Mouse (Mus musculus) heart, embryonic 15.5 days (tissue): ENCODE results near the gene Fbln7. TPM values are rescaled to one million over a fixed set of nuclear protein-coding genes. Genes with fewer than 3 reads are reported as not detected.
A peak's percentile ranks its signal among the peaks of the same experiment; 100 is the strongest.

ENCODE experiments used
- ATAC-seq: fragments of 200-750 bp; cut with Nextera tagmentation; replicated peaks from 2 replicates; pipeline ENCODE4 v1.8.0; 2017; ENCODE audit warnings: low read depth, moderate TSS enrichment; ENCODE audit not compliant: insufficient number of reproducible peaks, insufficient read depth, low FRiP score
- H3K27ac ChIP-seq: fragments of 300-500 bp; sonication (generic); 2 replicates; pipeline ENCODE4 v1.5.1; 2015; ENCODE audit warnings: mild to moderate bottlenecking, inconsistent platforms
- H3K27me3 ChIP-seq: fragments of 300-500 bp; sonication (generic); 2 replicates; pipeline ENCODE4 v1.6.1; 2015; ENCODE audit warnings: inconsistent platforms
- H3K36me3 ChIP-seq: fragments of 300-500 bp; sonication (generic); 2 replicates; pipeline ENCODE4 v1.6.1; 2015; ENCODE audit warnings: mild to moderate bottlenecking, inconsistent platforms
- H3K4me1 ChIP-seq: fragments of 300-500 bp; sonication (generic); replicated peaks from 2 replicates; pipeline ENCODE4 v1.6.1; 2015; ENCODE audit warnings: inconsistent platforms
- H3K4me2 ChIP-seq: fragments of 300-500 bp; sonication (generic); 2 replicates; pipeline ENCODE4 v1.6.1; 2015; ENCODE audit warnings: inconsistent platforms, mild to moderate bottlenecking, moderate library complexity
- H3K4me3 ChIP-seq: fragments of 300-500 bp; sonication (generic); 2 replicates; pipeline ENCODE4 v1.5.1; 2015; ENCODE audit warnings: mild to moderate bottlenecking, inconsistent platforms
- H3K9ac ChIP-seq: fragments of 300-500 bp; sonication (generic); 2 replicates; pipeline ENCODE4 v1.6.1; 2015; ENCODE audit warnings: mild to moderate bottlenecking, inconsistent platforms
- H3K9me3 ChIP-seq: fragments of 300-500 bp; sonication (generic); replicated peaks from 2 replicates; pipeline ENCODE4 v1.6.1; 2016; ENCODE audit warnings: inconsistent platforms
- WGBS: fragments of 180-500 bp; shearing (Covaris S2); methylation state at CpG from one replicate; pipeline ENCODE4 v1.1.7; 2015; ENCODE audit warnings: mixed read lengths; 5-methylcytosine and 5-hydroxymethylcytosine counted together
- polyA plus RNA-seq: library from polyadenylated mRNA; unstranded; fragments of >200 nt; fragmentation: Nextera tagmentation; extraction: Ambion mirVana; gene quantifications from 2 replicates; pipeline ENCODE4 v1.2.1, GENCODE M21; 2015

Gene Fbln7
- polyA plus RNA-seq, 1 experiment from 2014 or later: 1.2 TPM

- Histone ChIP-seq H3K4me2 (no peak overlapping the region), H3K27ac (no peak overlapping the region), H3K4me3 (no peak overlapping the region), H3K9ac (no peak overlapping the region), H3K9me3 (no peaks in the 10 kb centered on the region), H3K27me3 (no peaks in the 10 kb centered on the region), H3K4me1 (no peaks in the 10 kb centered on the region), H3K36me3 (no peaks in the 10 kb centered on the region)
- no peak for ATAC-seq
- WGBS: 84% methylated on average over 9 of the region's 9 CpGs
These were observed 9.5 kb downstream of the Fbln7 start for GRCm38 (mm10) chr2:128872256-128872655.

GRCm38 (mm10) chr2:128875526-128875925 lies 12.7 kb downstream of the Fbln7 start:
- no peaks in the 10 kb centered on the region for H3K27me3 ChIP-seq
- no peaks in the 10 kb centered on the region for H3K4me1 ChIP-seq
- H3K27ac ChIP-seq: no peak overlapping the region
- H3K36me3 ChIP-seq: no peaks in the 10 kb centered on the region
- H3K4me2 ChIP-seq: no peak overlapping the region
- 80% methylated on average over 8 of the region's 8 CpGs for WGBS
- no peak for ATAC-seq
- H3K9ac ChIP-seq: no peak overlapping the region
- H3K4me3 ChIP-seq: no peak overlapping the region
- H3K9me3 ChIP-seq: no peaks in the 10 kb centered on the region

DNA sequence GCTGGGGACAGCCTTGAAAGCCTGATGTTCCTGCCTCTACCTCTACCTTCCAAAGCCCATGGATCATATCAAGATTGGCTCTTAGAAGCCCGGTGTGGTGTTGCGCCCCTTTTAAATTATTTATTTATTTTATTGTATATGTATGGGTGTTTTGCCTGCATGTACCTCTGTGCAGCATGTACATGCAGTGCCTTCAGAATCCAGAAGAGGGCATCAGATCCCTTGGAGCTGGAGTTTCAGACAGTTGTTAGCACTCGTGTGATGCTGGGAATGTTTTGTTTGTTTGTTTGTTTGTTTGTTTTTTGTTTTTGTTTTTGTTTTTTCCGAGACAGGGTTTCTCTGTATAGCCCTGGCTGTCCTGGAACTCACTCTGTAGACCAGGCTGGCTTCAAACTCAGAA lies 18.5 kb downstream of the Fbln7 start:
- H3K27ac ChIP-seq: no peak overlapping the region
- no peaks in the 10 kb centered on the region for H3K9me3 ChIP-seq
- WGBS: 63% methylated on average over 4 of the region's 4 CpGs
- H3K4me2 ChIP-seq: no peak overlapping the region
- no peaks in the 10 kb centered on the region for H3K36me3 ChIP-seq
- no peak overlapping the region for H3K4me3 ChIP-seq
- no peak overlapping the region for H3K9ac ChIP-seq
- H3K4me1 ChIP-seq: no peaks in the 10 kb centered on the region
- no peaks in the 10 kb centered on the region for H3K27me3 ChIP-seq
- no peak for ATAC-seq

DNA sequence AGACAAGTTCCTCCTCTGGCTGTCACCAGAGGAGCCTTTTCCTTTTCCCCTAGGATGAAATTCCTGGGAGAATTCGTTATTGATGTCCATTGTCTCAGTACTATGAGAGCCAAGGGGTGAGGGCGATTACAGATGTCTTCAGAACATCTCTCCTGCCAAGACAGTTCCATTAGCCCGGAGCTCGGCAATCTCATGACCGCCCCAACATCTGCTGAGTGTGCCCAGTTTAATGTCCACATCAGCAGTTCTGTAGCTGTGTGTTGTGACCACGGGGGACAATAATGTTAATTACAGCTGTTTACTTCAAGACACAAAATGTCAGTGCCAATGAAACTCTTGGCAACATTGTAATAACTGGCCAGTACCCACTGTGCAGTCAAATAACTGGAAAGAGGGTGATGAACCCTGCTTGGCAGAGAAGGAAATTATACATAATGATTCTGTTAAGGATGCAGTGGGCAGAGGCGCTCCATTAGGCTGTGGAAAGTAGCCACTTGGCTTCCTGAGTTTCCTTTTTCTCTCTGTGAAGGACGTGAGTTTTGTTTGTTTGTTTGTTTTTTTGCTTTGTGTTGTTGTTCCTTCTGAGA lies 22.5 kb downstream of the Fbln7 start:
- H3K4me3 ChIP-seq: no peak overlapping the region
- 0 out of 2 replicates have a peak, but pooled peaks cover 4% of the 10 kb centered on the region for H3K4me1 ChIP-seq
- no peaks in the 10 kb centered on the region for H3K27me3 ChIP-seq
- WGBS: 75% methylated on average over 8 of the region's 8 CpGs
- no peak for ATAC-seq
- H3K27ac ChIP-seq: no peak overlapping the region
- H3K9me3 ChIP-seq: no peaks in the 10 kb centered on the region
- no peaks in the 10 kb centered on the region for H3K36me3 ChIP-seq
- H3K9ac ChIP-seq: no peak overlapping the region
- H3K4me2 ChIP-seq: no peak overlapping the region

DNA sequence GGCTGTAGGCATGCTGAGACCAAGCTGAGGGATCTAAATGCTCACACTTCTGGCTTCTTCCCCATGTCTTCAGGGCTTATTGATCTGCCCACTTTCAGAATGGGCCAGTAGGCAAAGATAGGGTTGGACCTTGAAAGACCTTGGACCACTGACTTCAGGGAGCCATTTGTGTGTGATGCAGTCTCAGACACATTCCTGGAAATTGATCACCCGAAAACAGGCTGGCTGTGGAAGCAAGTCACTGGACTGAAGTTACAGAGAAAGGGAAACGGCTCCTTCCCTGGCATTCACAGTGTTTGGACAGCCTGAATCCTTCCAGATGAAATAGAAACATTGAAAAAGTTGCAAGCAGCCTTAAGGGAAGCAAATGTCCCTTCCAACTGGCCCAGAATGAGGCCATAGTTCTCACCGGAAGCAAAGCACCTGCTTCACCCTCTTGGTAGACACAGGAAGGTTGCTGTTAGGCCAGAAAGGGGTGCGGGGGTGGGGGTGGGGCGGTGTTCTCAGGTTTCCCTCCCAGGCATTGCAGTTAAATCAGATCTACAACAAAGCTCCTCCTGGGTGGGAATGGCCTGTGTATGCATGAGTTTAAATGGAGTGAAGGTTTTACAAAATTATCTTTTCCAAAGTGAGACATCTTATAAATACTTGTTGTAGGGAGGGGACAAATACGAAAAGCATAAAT lies 25.2 kb downstream of the Fbln7 start:
- no peak overlapping the region for H3K4me3 ChIP-seq
- H3K27me3 ChIP-seq: no peaks in the 10 kb centered on the region
- H3K36me3 ChIP-seq: no peaks in the 10 kb centered on the region
- no peak overlapping the region for H3K9ac ChIP-seq
- peaks cover 9% of the 10 kb centered on the region; the same call in 1 of the 2 replicates for H3K4me1 ChIP-seq
- ATAC-seq: no peak
- no peak overlapping the region for H3K27ac ChIP-seq
- H3K4me2 ChIP-seq: no peak overlapping the region
- 57% methylated on average over 6 of the region's 6 CpGs for WGBS
- no peaks in the 10 kb centered on the region for H3K9me3 ChIP-seq

GRCm38 (mm10) chr2:128890661-128891335 lies 28.0 kb downstream of the Fbln7 start:
- ATAC-seq: no peak
- Histone ChIP-seq H3K4me1 (peaks cover 9% of the 10 kb centered on the region; the same call in 1 of the 2 replicates), H3K9me3 (no peaks in the 10 kb centered on the region), H3K4me3 (no peak overlapping the region), H3K27ac (no peak overlapping the region), H3K27me3 (no peaks in the 10 kb centered on the region), H3K4me2 (no peak overlapping the region), H3K9ac (no peak overlapping the region), H3K36me3 (no peaks in the 10 kb centered on the region)
- 85% methylated on average over 4 of the region's 4 CpGs for WGBS

DNA sequence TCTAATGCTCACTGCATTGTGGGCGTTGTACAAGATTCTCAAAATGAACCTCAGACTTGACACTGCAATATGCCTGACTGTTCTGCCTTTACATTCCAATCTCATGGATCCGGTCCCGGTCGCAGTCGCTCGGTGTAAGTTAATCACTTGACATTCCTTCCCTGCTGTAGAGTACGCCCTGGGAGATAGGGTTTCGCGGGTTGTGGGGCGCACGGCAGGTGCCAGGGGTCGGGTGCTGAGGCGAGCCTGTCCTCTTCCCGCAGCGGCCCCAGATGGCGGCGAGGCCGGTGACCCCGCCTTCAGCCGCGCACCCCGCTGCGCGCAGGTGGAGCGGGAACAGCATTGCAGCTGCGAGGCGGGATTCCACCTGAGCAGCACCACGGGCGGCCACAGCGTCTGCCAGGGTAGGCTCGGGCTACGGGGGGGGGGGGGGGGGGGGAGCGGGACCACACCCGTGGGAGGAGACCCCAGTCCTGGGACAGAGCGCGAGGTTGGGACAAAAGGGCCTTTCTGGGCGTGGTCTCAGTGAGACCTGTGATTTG lies 29.5 kb downstream of the Fbln7 start:
- 5% methylated on average over 35 of the region's 37 CpGs for WGBS
- Histone ChIP-seq H3K27ac (no peak overlapping the region), H3K36me3 (no peaks in the 10 kb centered on the region), H3K9ac (peak overlapping the region; percentile 37), H3K27me3 (no peaks in the 10 kb centered on the region), H3K4me2 (peak overlapping the region; percentile 80), H3K4me3 (peak overlapping the region; percentile 49), H3K4me1 (peaks cover 9% of the 10 kb centered on the region; the same call in 1 of the 2 replicates), H3K9me3 (no peaks in the 10 kb centered on the region)
- ATAC-seq: no peak

DNA sequence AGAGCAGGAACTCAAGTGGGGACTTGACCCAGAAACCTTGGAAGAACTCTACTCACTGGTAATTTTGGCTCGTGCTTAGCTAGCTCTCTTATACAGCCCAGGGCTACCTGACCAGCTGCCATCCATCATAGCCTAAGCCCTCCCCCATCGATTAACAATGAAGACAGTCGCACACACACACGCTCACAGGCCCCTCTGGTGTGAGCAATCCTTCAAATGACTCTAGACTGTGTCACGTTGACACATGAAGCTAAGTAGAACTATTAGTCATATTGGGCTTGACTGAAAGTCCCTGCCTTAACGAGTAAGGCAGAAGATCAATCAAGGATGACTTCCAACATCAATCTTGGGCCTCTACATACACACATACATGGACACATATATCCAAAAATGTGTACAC lies 40.1 kb downstream of the Fbln7 start:
- WGBS: 80% methylated on average over 6 of the region's 6 CpGs

DNA sequence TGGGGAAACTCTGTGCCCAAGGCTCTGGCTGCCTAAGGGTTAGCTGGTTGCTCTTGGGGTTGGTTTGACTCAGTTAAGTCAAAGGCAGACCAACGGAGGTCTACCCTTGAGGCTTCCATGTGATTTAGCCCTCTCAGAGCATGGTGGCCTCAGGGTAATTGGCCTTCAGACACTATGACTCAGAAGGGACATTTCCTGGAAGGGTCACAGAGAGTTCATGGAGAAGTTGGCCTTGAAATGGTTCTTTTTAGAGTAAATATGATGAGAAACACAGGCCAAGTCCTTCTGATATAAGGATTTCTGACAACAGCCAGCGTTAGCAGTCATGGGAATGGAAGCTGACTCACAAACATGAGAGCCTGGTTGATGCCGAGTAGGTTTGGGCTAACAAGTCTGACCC lies 40.9 kb downstream of the Fbln7 start:
- Histone ChIP-seq H3K9ac (no peak overlapping the region), H3K4me3 (no peak overlapping the region), H3K27ac (no peak overlapping the region), H3K27me3 (peaks cover 2% of the 10 kb centered on the region; the same call in 1 of the 2 replicates), H3K9me3 (no peaks in the 10 kb centered on the region), H3K36me3 (no peaks in the 10 kb centered on the region), H3K4me1 (no peaks in the 10 kb centered on the region), H3K4me2 (no peak overlapping the region)
- no peak for ATAC-seq
- 67% methylated on average over 3 of the region's 3 CpGs for WGBS

More for the DNA sequence above, 40.1 kb downstream of the Fbln7 start:
- no peaks in the 10 kb centered on the region for H3K36me3 ChIP-seq
- ATAC-seq: no peak
- H3K9ac ChIP-seq: no peak overlapping the region
- H3K4me1 ChIP-seq: no peaks in the 10 kb centered on the region
- H3K27ac ChIP-seq: no peak overlapping the region
- H3K4me3 ChIP-seq: no peak overlapping the region
- no peaks in the 10 kb centered on the region for H3K9me3 ChIP-seq
- no peak overlapping the region for H3K4me2 ChIP-seq
- H3K27me3 ChIP-seq: no peaks in the 10 kb centered on the region

- Histone ChIP-seq H3K27ac (no peak overlapping the region), H3K27me3 (no peaks in the 10 kb centered on the region), H3K9me3 (no peaks in the 10 kb centered on the region), H3K4me2 (no peak overlapping the region), H3K4me3 (no peak overlapping the region), H3K9ac (no peak overlapping the region), H3K36me3 (no peaks in the 10 kb centered on the region), H3K4me1 (no peaks in the 10 kb centered on the region)
- WGBS: 69% methylated on average over 4 of the region's 4 CpGs
- ATAC-seq: no peak
These were observed 52.2 kb downstream of the Fbln7 start for GRCm38 (mm10) chr2:128914978-128915377.

DNA sequence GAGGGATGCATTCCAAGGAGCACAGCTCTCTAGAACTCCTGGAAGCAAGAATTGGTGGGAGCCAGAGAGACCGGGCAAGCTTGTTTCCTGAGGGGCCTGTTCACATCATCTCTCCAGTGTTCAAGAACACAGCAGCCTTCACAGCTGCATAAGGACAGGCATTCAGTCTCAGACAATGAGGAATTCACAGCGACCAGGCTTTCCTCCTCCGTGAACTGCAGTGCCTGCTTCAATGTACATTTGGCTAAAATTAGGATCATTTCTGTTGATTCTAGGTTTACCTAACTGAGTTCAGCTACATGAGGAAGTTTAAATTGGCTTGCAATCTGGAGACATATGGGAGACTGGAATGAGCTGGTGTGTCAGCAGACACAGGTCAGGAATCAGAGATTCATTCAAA lies 53.7 kb downstream of the Fbln7 start:
- Histone ChIP-seq H3K4me2 (no peak overlapping the region), H3K4me3 (no peak overlapping the region), H3K4me1 (no peaks in the 10 kb centered on the region), H3K27ac (no peak overlapping the region), H3K9ac (no peak overlapping the region), H3K27me3 (no peaks in the 10 kb centered on the region), H3K36me3 (no peaks in the 10 kb centered on the region), H3K9me3 (no peaks in the 10 kb centered on the region)
- 54% methylated on average over 3 of the region's 3 CpGs for WGBS
- no peak for ATAC-seq
